Mouse (Mus musculus): ENCODE data around the gene Nr4a2. TPM values are rescaled to one million over a fixed set of nuclear protein-coding genes. Genes with fewer than 3 reads are reported as not detected.

Gene Nr4a2
- total RNA-seq, 2 experiments from 2014 or later, result 0.68 TPM; not detected in 1

Other genes starting within 250 kb of the Nr4a2 start
- gene Gpd2, start 113.6 kb upstream of the Nr4a2 start, total RNA-seq (2015; ENCODE audit: low replicate concordance), result 5.8 and 5.9 TPM in 2 replicates
- 3.2 and 8.9 TPM in 2 replicates for gene Gpd2, start 113.6 kb upstream of the Nr4a2 start, total RNA-seq (2017; ENCODE audit: low replicate concordance)